Mouse (Mus musculus): ENCODE results near the gene Mrpl4. TPM values are rescaled to one million over a fixed set of nuclear protein-coding genes. Genes with fewer than 3 reads are reported as not detected.

Gene Mrpl4
- 10 to 100 TPM; 58.7 to 62.9 TPM for total RNA-seq (2021)
- long read RNA-seq, experiment 1, transcript Mrpl4-201 (9 exons, 1,288 nt): major isoform, 64 of 89 reads
- long read RNA-seq, experiment 1, partial matches to known transcripts: 4 of 89 reads
- long read RNA-seq, experiment 1, other reads (novel, unspliced or antisense): 19 of 89 reads
- long read RNA-seq, experiment 2, transcript Mrpl4-201 (9 exons, 1,288 nt): major isoform, 44 of 66 reads
- long read RNA-seq, experiment 2, partial matches to known transcripts: 3 of 66 reads
- long read RNA-seq, experiment 2, other reads (novel, unspliced or antisense): 19 of 66 reads

- intact Hi-C loops (cut with DNase I): loop anchor here (2.0 kb wide), 1 partner anchor 50 kb away; no protein-coding TSS in a partner anchor
- peak; percentile 87 to 93 for DNase-seq (ENCODE audit: low spot score in 2 of 2)
Observed at GRCm38 (mm10) chr9:21002627-21003551, at the start of gene Mrpl4. TSS of gene Mrpl4 (plus strand) at chr9:21002738.

GRCm38 (mm10) chr9:20956989-20957388 is 45.5 kb upstream of the Mrpl4 start:
- intact Hi-C loops (cut with DNase I): no loop called here
- no peak for DNase-seq (ENCODE audit: low spot score in 2 of 2)

GRCm38 (mm10) chr9:20959430-20959938 is 43.1 kb upstream of the Mrpl4 start, which contains the start of gene Dnmt1:
TSS of gene Dnmt1 (minus strand) at chr9:20959888.
- DNase-seq (ENCODE audit: low spot score in 2 of 2): no peak
- intact Hi-C loops (cut with DNase I): no loop called here

GRCm38 (mm10) chr9:20961557-20961956 is 41.0 kb upstream of the Mrpl4 start:
- intact Hi-C loops (cut with DNase I): no loop called here
- no peak for DNase-seq (ENCODE audit: low spot score in 2 of 2)

- intact Hi-C loops (cut with DNase I): no loop called here
- DNase-seq (ENCODE audit: low spot score in 2 of 2): no peak
Observed at GRCm38 (mm10) chr9:20965606-20966005, 36.9 kb upstream of the Mrpl4 start.

- DNase-seq (ENCODE audit: low spot score in 2 of 2): no peak
- intact Hi-C loops (cut with DNase I): no loop called here
Observed at GRCm38 (mm10) chr9:20966008-20966407, 36.5 kb upstream of the Mrpl4 start.

GRCm38 (mm10) chr9:20966747-20967146 is 35.8 kb upstream of the Mrpl4 start:
- no peak for DNase-seq (ENCODE audit: low spot score in 2 of 2)
- intact Hi-C loops (cut with DNase I): no loop called here

- intact Hi-C loops (cut with DNase I): no loop called here
- no peak for DNase-seq (ENCODE audit: low spot score in 2 of 2)
Observed at GRCm38 (mm10) chr9:20971751-20972140, 30.8 kb upstream of the Mrpl4 start.

- intact Hi-C loops (cut with DNase I): no loop called here
- peak; percentile 65 to 86 for DNase-seq (ENCODE audit: low spot score in 2 of 2)
Observed at GRCm38 (mm10) chr9:20972141-20972992, 30.2 kb upstream of the Mrpl4 start.

- intact Hi-C loops (cut with DNase I): no loop called here
- no peak for DNase-seq (ENCODE audit: low spot score in 2 of 2)
Observed at GRCm38 (mm10) chr9:20973001-20973681, 29.4 kb upstream of the Mrpl4 start.

GRCm38 (mm10) chr9:20973682-20974075 is 28.9 kb upstream of the Mrpl4 start:
- DNase-seq (ENCODE audit: low spot score in 2 of 2): no peak

GRCm38 (mm10) chr9:20975431-20976215 is 26.9 kb upstream of the Mrpl4 start:
- intact Hi-C loops (cut with DNase I): no loop called here
- DNase-seq (ENCODE audit: low spot score in 2 of 2): peak; percentile 49 to 50

More at GRCm38 (mm10) chr9:20973682-20974075, 28.9 kb upstream of the Mrpl4 start:
- intact Hi-C loops (cut with DNase I): no loop called here

- intact Hi-C loops (cut with DNase I): no loop called here
Observed at GRCm38 (mm10) chr9:20976216-20976960, 26.1 kb upstream of the Mrpl4 start, which contains the start of gene S1pr2. TSS of gene S1pr2 (minus strand) at chr9:20976781.

GRCm38 (mm10) chr9:20976961-20977689 is 25.4 kb upstream of the Mrpl4 start:
- intact Hi-C loops (cut with DNase I): no loop called here
- DNase-seq (ENCODE audit: low spot score in 2 of 2): no peak

More at GRCm38 (mm10) chr9:20976216-20976960, 26.1 kb upstream of the Mrpl4 start, which contains the start of gene S1pr2:
- DNase-seq (ENCODE audit: low spot score in 2 of 2): peak; percentile 42 to 54

GRCm38 (mm10) chr9:20978409-20979095 is 24.0 kb upstream of the Mrpl4 start:
- intact Hi-C loops (cut with DNase I): no loop called here

GRCm38 (mm10) chr9:20979181-20979580 is 23.4 kb upstream of the Mrpl4 start:
- intact Hi-C loops (cut with DNase I): no loop called here
- no peak for DNase-seq (ENCODE audit: low spot score in 2 of 2)

More at GRCm38 (mm10) chr9:20978409-20979095, 24.0 kb upstream of the Mrpl4 start:
- no peak for DNase-seq (ENCODE audit: low spot score in 2 of 2)

Measured in left cerebral cortex, postnatal 14 days (tissue).